Mouse (Mus musculus): ENCODE data around the gene C2cd4c.

Gene C2cd4c

GRCm38 (mm10) chr10:79612192-79613135 lies 1.4 kb downstream of the C2cd4c start:
- no peak for DNase-seq (ENCODE audit: extremely low read depth, low read depth)

DNA sequence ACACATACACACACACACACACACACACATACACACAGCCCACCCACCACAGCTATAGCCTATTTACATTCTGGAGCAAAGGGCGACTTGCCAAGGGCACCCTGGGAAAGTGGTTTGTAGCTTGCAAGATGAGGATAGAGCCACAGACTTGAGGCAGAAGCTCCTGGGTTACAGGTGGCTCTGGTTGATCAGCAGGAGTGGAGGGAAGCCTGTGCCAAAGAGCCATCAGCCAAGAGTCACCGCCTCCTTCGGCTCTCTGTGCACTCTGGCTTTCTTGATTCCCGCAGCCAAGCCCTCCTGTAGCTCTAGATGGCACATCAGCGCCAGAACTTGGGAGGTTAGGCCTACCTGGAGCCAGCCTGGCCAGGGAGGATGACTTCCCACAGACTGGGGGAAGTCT lies 2.5 kb downstream of the C2cd4c start:
- no peak for DNase-seq (ENCODE audit: extremely low read depth, low read depth)

- DNase-seq (ENCODE audit: extremely low read depth, low read depth): no peak
Measured at GRCm38 (mm10) chr10:79609276-79609675, 4.5 kb downstream of the C2cd4c start.

GRCm38 (mm10) chr10:79607892-79608291 lies 5.9 kb downstream of the C2cd4c start:
- no peak for DNase-seq (ENCODE audit: extremely low read depth, low read depth)

- no peak for DNase-seq (ENCODE audit: extremely low read depth, low read depth)
Measured at GRCm38 (mm10) chr10:79606537-79606936, 7.3 kb downstream of the C2cd4c start.

DNA sequence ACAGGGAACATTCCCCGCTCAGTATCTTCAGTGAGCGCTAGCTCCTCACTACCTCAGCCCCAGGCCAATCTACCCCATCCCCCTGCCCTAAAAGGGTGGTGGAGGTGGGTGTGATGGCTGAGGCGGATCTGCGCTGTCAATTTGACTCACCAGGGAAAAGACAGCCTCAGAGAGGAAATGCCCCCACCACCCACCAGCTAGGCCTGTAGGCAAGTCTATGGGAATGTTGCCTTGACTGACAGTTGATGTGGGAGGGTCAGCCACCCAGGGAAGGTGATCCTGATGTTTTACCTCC lies 15.9 kb downstream of the C2cd4c start:
- no peak for DNase-seq (ENCODE audit: extremely low read depth, low read depth)

DNA sequence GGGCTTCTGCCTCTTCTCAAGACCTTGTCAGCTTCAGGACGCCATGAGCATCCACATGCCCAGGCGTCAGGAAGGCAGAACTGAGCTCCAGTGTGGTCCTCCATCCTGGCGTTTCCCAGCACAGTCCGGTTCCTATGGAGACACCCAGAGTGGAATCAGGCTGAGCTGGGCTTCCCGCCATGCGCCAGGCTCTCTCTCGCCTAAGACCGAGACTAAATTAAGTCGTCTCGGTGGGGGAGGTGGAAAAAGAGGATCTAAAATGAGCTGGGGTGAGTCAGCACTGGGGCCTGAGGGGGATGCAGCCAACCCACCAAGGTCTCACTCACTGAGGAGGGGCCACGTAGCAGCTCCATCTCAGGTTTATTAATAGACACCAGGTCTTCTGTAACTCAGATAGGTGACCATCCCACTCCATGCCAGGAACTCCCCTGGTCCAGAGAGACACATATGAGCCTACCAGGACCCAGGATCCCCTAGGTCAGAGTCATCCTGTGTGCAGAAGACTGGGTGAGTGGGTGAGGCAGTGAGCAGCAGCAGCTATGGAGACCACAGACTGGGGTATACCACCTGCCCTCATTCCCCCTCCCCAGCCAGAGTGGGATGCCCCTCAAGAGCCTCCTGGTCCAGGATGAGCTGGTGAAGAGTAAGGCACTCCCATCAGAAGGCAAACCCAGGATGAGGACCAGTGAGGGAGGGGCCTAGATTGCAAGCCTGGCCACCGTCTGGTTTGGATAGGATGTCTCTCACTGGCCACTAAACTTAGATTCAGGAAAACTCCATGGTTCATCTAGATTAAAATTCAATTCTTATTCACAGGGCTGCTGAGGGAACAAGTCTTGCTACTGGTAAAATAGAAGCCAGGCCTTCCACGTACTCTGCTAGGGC lies 16.5 kb downstream of the C2cd4c start:
- no peak for DNase-seq (ENCODE audit: extremely low read depth, low read depth)

DNA sequence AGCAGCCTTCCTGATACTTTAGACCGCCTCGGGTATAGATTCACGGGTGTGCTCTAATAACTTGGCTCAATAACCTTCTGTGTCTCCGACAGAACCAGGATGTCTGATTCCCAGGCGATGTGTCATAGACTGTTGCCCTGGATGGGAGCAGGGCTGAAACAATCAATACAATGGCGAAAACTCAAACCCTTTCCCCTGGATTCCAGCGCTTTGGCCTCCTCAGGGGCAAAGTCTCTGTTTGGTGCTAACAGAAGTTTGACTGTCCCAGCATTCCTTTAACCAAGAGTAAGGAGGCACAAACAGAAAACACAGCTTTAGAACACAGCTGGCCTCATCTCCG lies 18.3 kb downstream of the C2cd4c start:
- no peak for DNase-seq (ENCODE audit: extremely low read depth, low read depth)

DNA sequence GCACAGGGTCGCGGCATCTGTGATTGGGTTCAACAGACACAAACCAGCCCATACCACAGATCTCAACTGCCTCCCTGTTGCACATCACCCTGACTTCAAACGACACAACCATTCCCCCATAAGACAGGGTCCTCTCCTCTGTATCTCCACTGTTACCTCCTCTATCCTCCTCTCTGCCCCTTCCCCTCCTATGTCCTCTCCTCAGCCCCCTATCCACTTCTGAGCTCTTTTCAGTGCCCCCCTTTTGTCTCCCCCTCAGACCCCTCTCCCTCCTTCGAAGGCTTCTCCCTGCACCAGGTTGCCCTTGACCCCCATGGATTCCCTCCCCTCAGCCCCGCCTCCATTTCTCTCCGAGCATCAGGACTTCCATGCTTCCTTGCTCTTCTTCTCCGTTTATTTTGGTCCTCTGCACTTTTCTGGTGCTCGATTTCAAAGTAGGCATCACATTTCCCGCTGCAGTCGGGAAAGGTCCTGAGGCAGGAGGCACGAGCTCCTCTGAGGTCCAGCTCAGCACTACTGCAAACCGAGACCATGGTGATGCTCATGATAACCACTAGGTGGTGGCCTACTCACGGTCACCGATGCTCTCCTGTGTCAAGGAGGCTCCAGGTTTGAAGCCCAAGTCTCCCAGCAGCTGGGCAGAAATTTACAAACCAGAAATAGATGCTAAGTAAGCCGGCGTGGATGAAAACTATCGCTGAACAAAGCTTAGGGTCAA lies 18.8 kb downstream of the C2cd4c start:
- DNase-seq (ENCODE audit: extremely low read depth, low read depth): peak; percentile 56

GRCm38 (mm10) chr10:79594111-79594510 lies 19.7 kb downstream of the C2cd4c start:
- DNase-seq (ENCODE audit: extremely low read depth, low read depth): peak; percentile 62

GRCm38 (mm10) chr10:79590702-79591101 lies 23.1 kb downstream of the C2cd4c start:
- no peak for DNase-seq (ENCODE audit: extremely low read depth, low read depth)

GRCm38 (mm10) chr10:79587752-79588126 lies 26.1 kb downstream of the C2cd4c start:
- DNase-seq (ENCODE audit: extremely low read depth, low read depth): no peak

- no peak for DNase-seq (ENCODE audit: extremely low read depth, low read depth)
Measured at GRCm38 (mm10) chr10:79587061-79587751, 26.6 kb downstream of the C2cd4c start, which contains the start of gene Theg. Gene Theg, minus strand, starts transcription at chr10:79587331.

DNA sequence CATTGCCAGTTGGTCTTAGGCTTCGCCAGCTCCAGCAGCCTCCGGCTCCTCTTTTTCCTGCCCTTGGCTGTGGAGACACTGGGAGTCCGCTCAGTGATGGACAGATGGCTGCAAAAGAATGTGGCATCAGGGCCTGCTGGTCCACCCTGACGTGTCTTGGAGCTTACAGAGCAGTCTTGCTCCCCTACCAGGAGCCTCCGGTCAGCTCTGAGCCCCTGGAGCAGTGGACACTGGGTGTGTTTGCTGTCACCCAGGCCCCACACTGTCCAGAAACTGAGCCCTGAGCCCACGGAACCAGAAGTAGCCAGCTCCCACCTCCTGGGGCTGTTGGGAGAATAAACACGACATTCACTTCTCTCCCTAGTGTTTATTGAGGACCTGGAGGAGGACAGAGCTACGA lies 27.6 kb downstream of the C2cd4c start:
- no peak for DNase-seq (ENCODE audit: extremely low read depth, low read depth)

- DNase-seq (ENCODE audit: extremely low read depth, low read depth): no peak
Measured at GRCm38 (mm10) chr10:79585723-79586122, 28.1 kb downstream of the C2cd4c start.

DNA sequence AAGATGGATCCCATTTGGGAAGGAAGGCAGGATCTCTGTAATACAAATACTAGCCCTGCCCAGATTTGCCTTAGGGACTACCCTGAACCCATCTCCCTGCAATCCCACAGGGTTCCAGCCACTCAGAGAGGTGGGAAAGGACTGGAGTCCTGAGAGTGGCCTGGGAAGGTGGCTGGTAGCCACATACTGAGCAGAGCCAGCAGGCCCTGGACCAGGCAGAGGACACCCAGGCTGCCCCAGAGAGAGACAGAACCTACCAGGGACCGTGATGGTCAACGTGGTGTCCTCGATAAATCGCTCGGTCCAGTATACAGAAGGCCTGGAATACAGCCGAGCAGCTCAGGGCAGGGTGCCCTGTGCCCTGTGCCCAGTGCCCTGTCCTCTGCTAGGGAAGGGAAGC lies 28.7 kb downstream of the C2cd4c start:
- no peak for DNase-seq (ENCODE audit: extremely low read depth, low read depth)

DNA sequence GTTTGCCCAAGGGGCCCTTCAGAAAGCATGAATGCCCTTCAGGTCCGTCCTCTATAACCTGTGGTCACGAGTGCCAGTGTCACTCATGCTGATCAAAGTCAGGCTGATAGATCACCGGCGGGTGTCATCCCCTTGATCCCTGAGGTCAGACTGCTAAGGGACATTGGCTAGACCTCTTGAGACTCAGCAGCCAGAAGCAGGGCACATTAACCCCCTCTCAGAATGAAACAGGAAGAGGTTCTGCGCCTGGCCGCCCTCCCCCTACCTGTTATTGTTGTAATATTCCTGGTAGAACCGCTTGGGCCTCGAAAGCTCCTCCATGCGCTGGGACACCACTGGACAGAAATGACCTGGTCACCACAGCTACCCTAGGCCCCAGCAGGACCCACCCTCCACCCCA lies 29.4 kb downstream of the C2cd4c start:
- no peak for DNase-seq (ENCODE audit: extremely low read depth, low read depth)

DNA sequence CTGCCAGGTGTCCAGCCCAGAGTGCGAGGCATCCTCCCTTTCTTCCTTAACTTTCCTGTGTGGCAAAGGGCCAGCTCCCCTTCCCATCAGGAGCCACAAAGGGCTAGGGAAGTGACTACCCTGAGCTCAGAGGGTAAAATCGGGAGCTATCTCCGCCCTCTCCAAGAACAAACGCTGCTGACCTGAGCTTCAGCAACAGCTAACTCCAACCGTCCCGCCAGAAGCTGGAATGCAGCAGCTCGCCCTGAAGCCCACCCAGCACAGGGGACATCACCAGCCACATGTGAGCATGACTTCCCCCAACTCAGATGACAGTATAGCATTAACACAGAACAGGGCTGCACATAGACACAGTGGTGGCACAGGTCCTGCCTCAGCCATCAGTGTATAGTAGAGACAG lies 29.8 kb downstream of the C2cd4c start:
- no peak for DNase-seq (ENCODE audit: extremely low read depth, low read depth)

DNA sequence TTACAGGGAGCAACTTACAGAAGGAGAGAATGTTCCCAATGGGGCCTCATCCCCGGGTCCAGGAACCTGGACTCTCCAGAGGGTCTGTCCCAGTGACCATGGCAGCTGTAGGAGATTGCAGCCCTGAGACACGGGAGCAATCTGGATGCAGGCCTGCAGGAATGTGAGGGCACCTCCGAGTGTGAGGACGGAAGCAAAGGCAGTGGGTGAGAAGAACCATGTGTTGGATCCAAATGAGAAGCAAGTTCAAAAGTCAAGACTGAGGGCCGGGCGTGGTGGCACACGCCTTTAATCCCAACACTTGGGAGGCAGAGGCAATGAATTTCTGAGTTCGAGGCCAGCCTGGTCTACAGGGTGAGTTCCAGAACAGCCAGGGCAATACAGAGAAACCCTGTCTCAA lies 32.3 kb downstream of the C2cd4c start:
- DNase-seq (ENCODE audit: extremely low read depth, low read depth): no peak

- no peak for DNase-seq (ENCODE audit: extremely low read depth, low read depth)
Measured at GRCm38 (mm10) chr10:79580811-79581210, 33.0 kb downstream of the C2cd4c start.

DNA sequence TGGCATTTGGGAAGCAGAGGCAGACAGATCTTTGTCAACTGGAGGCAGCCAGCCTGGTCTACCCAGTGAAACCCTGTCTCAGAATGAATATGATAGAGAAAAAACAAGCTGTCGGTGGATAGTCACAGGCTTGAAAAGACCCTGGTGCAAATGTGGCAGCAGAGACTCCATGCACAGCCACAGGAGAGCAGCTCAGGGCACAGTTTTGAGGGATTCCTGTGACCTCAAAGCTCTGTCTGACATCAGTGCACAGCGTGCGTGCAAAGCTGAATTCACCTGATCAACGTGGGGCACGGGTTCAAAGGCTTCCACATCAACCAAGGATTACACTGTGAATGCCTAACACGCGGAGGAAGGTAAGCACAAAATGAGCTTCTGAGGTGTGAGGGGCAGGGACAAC lies 33.5 kb downstream of the C2cd4c start:
- DNase-seq (ENCODE audit: extremely low read depth, low read depth): no peak
